Mouse (Mus musculus) brain, embryonic 14.5 days (tissue): ENCODE results near the gene Ifitm3.

ENCODE experiments used
- CTCF ChIP-seq: fragments of 200-500 bp; IDR thresholded peaks from 2 replicates; pipeline ENCODE4 v1.5.1; 2012; ENCODE audit warnings: inconsistent platforms, mild to moderate bottlenecking, moderate library complexity, borderline replicate concordance; ENCODE audit not compliant: insufficient read depth, insufficient read length; ENCODE audit errors: extremely low read depth
- POLR2A ChIP-seq: fragments of 200-500 bp; IDR thresholded peaks from 2 replicates; pipeline ENCODE4 v1.6.1; 2012; ENCODE audit warnings: mild to moderate bottlenecking, inconsistent platforms, borderline replicate concordance; ENCODE audit not compliant: poor library complexity, insufficient read depth, insufficient read length, severe bottlenecking; ENCODE audit errors: extremely low read depth

- TF ChIP-seq CTCF (no peak), POLR2A (no peak)
Measured at GRCm38 (mm10) chr7:140975465-140975864, 35.1 kb downstream of the Ifitm3 start.
